Mouse (Mus musculus): ENCODE results near the gene Cdh3. TPM values are rescaled to one million over a fixed set of nuclear protein-coding genes. Genes with fewer than 3 reads are reported as not detected.

Gene Cdh3
- polyA plus RNA-seq, 1 experiment = 0.02 TPM

GRCm38 (mm10) chr8:106504241-106504640, 6.5 kb upstream of the Cdh3 start:
- Histone ChIP-seq H3K27me3 (ENCODE audit: control insufficient read depth, insufficient read depth, insufficient read length) (no peaks in the 10 kb centered on the region), H3K4me3 (ENCODE audit: insufficient read depth, poor library complexity, severe bottlenecking) (no peak overlapping the region), H3ac (ENCODE audit: control insufficient read depth, insufficient read length, low read depth) (no peak overlapping the region), H3K36me3 (ENCODE audit: control insufficient read depth, insufficient read depth) (no peaks in the 10 kb centered on the region), H3K79me3 (ENCODE audit: low read depth) (no peaks in the 10 kb centered on the region), H3K79me2 (ENCODE audit: control insufficient read depth, insufficient read depth) (no peaks in the 10 kb centered on the region)
- no peak for TF ChIP-seq FOSL1 (IDR thresholded peaks at IDR 0.05; ENCODE audit: insufficient read depth, low read length, poor library complexity, severe bottlenecking)
- TF ChIP-seq MAX (IDR thresholded peaks at IDR 0.05) = no peak
- TF ChIP-seq MYOD1 (IDR thresholded peaks at IDR 0.05; ENCODE audit: control insufficient read depth, insufficient read length, low read depth) = no peak
- TF ChIP-seq MYOG (IDR thresholded peaks at IDR 0.05; ENCODE audit: control insufficient read depth, extremely low read depth, insufficient read length) = no peak
- no peak for TF ChIP-seq CEBPB (IDR thresholded peaks at IDR 0.05; ENCODE audit: low read depth)
- no peak for TF ChIP-seq USF1 (IDR thresholded peaks at IDR 0.05; ENCODE audit: low read depth)
- no peak for TF ChIP-seq CTCF (IDR thresholded peaks at IDR 0.05; ENCODE audit: control insufficient read depth, insufficient read depth, insufficient read length)

GRCm38 (mm10) chr8:106505328-106505965, 5.2 kb upstream of the Cdh3 start:
- H3K27me3 ChIP-seq (ENCODE audit: control insufficient read depth, insufficient read depth, insufficient read length) = no peaks in the 10 kb centered on the region
- no peaks in the 10 kb centered on the region for H3K79me3 ChIP-seq (ENCODE audit: low read depth)
- H3ac ChIP-seq (ENCODE audit: control insufficient read depth, insufficient read length, low read depth) = no peak overlapping the region
- no peak for TF ChIP-seq FOSL1 (IDR thresholded peaks at IDR 0.05; ENCODE audit: insufficient read depth, low read length, poor library complexity, severe bottlenecking)
- TF ChIP-seq CTCF (IDR thresholded peaks at IDR 0.05; ENCODE audit: control insufficient read depth, insufficient read depth, insufficient read length) = no peak
- no peak for TF ChIP-seq MAX (IDR thresholded peaks at IDR 0.05)
- TF ChIP-seq USF1 (IDR thresholded peaks at IDR 0.05; ENCODE audit: low read depth) = no peak
- no peak for TF ChIP-seq MYOD1 (IDR thresholded peaks at IDR 0.05; ENCODE audit: control insufficient read depth, insufficient read length, low read depth)
- no peak for TF ChIP-seq MYOG (IDR thresholded peaks at IDR 0.05; ENCODE audit: control insufficient read depth, extremely low read depth, insufficient read length)
- no peak for TF ChIP-seq CEBPB (IDR thresholded peaks at IDR 0.05; ENCODE audit: low read depth)
- H3K36me3 ChIP-seq (ENCODE audit: control insufficient read depth, insufficient read depth) = no peaks in the 10 kb centered on the region
- H3K79me2 ChIP-seq (ENCODE audit: control insufficient read depth, insufficient read depth) = no peaks in the 10 kb centered on the region
- no peak overlapping the region for H3K4me3 ChIP-seq (ENCODE audit: insufficient read depth, poor library complexity, severe bottlenecking)

- Histone ChIP-seq H3K27me3 (ENCODE audit: control insufficient read depth, insufficient read depth, insufficient read length) (no peaks in the 10 kb centered on the region), H3K79me2 (ENCODE audit: control insufficient read depth, insufficient read depth) (no peaks in the 10 kb centered on the region), H3ac (ENCODE audit: control insufficient read depth, insufficient read length, low read depth) (no peak overlapping the region), H3K79me3 (ENCODE audit: low read depth) (no peaks in the 10 kb centered on the region), H3K36me3 (ENCODE audit: control insufficient read depth, insufficient read depth) (no peaks in the 10 kb centered on the region), H3K4me3 (ENCODE audit: insufficient read depth, poor library complexity, severe bottlenecking) (no peak overlapping the region)
- TF ChIP-seq CTCF (IDR thresholded peaks at IDR 0.05; ENCODE audit: control insufficient read depth, insufficient read depth, insufficient read length) (no peak), MAX (IDR thresholded peaks at IDR 0.05) (no peak), MYOG (IDR thresholded peaks at IDR 0.05; ENCODE audit: control insufficient read depth, extremely low read depth, insufficient read length) (no peak), FOSL1 (IDR thresholded peaks at IDR 0.05; ENCODE audit: insufficient read depth, low read length, poor library complexity, severe bottlenecking) (no peak), MYOD1 (IDR thresholded peaks at IDR 0.05; ENCODE audit: control insufficient read depth, insufficient read length, low read depth) (no peak), USF1 (IDR thresholded peaks at IDR 0.05; ENCODE audit: low read depth) (no peak), CEBPB (IDR thresholded peaks at IDR 0.05; ENCODE audit: low read depth) (no peak)
Measured at GRCm38 (mm10) chr8:106506106-106506505, 4.6 kb upstream of the Cdh3 start.

- no peak overlapping the region for H3ac ChIP-seq (ENCODE audit: control insufficient read depth, insufficient read length, low read depth)
- no peaks in the 10 kb centered on the region for H3K27me3 ChIP-seq (ENCODE audit: control insufficient read depth, insufficient read depth, insufficient read length)
- H3K79me3 ChIP-seq (ENCODE audit: low read depth) = no peaks in the 10 kb centered on the region
- H3K4me3 ChIP-seq (ENCODE audit: insufficient read depth, poor library complexity, severe bottlenecking) = no peak overlapping the region
- TF ChIP-seq CEBPB (IDR thresholded peaks at IDR 0.05; ENCODE audit: low read depth) = no peak
- TF ChIP-seq MAX (IDR thresholded peaks at IDR 0.05) = no peak
- no peak for TF ChIP-seq CTCF (IDR thresholded peaks at IDR 0.05; ENCODE audit: control insufficient read depth, insufficient read depth, insufficient read length)
- no peak for TF ChIP-seq MYOG (IDR thresholded peaks at IDR 0.05; ENCODE audit: control insufficient read depth, extremely low read depth, insufficient read length)
- TF ChIP-seq MYOD1 (IDR thresholded peaks at IDR 0.05; ENCODE audit: control insufficient read depth, insufficient read length, low read depth) = no peak
- no peak for TF ChIP-seq USF1 (IDR thresholded peaks at IDR 0.05; ENCODE audit: low read depth)
- no peak for TF ChIP-seq FOSL1 (IDR thresholded peaks at IDR 0.05; ENCODE audit: insufficient read depth, low read length, poor library complexity, severe bottlenecking)
- no peaks in the 10 kb centered on the region for H3K79me2 ChIP-seq (ENCODE audit: control insufficient read depth, insufficient read depth)
- no peaks in the 10 kb centered on the region for H3K36me3 ChIP-seq (ENCODE audit: control insufficient read depth, insufficient read depth)
Measured at GRCm38 (mm10) chr8:106507761-106508331, 2.8 kb upstream of the Cdh3 start.

GRCm38 (mm10) chr8:106508456-106508855, 2.2 kb upstream of the Cdh3 start:
- Histone ChIP-seq H3K27me3 (ENCODE audit: control insufficient read depth, insufficient read depth, insufficient read length) (no peaks in the 10 kb centered on the region), H3K36me3 (ENCODE audit: control insufficient read depth, insufficient read depth) (no peaks in the 10 kb centered on the region), H3K4me3 (ENCODE audit: insufficient read depth, poor library complexity, severe bottlenecking) (no peak overlapping the region), H3K79me2 (ENCODE audit: control insufficient read depth, insufficient read depth) (no peaks in the 10 kb centered on the region), H3K79me3 (ENCODE audit: low read depth) (no peaks in the 10 kb centered on the region), H3ac (ENCODE audit: control insufficient read depth, insufficient read length, low read depth) (no peak overlapping the region)
- TF ChIP-seq USF1 (IDR thresholded peaks at IDR 0.05; ENCODE audit: low read depth) (no peak), FOSL1 (IDR thresholded peaks at IDR 0.05; ENCODE audit: insufficient read depth, low read length, poor library complexity, severe bottlenecking) (no peak)

Measured in C2C12 (cell line).